Mouse (Mus musculus): ENCODE measurements around the gene Syt12. TPM values are rescaled to one million over a fixed set of nuclear protein-coding genes. Genes with fewer than 3 reads are reported as not detected.
"Not testable (repeated sequence)": the region's sequence is repeated elsewhere in the genome, so short reads cannot be mapped to it uniquely, and the experiment has no call there.

Gene Syt12
- total RNA-seq, 2 experiments from 2014 or later, result 4.4 to 5.3 TPM

DNA sequence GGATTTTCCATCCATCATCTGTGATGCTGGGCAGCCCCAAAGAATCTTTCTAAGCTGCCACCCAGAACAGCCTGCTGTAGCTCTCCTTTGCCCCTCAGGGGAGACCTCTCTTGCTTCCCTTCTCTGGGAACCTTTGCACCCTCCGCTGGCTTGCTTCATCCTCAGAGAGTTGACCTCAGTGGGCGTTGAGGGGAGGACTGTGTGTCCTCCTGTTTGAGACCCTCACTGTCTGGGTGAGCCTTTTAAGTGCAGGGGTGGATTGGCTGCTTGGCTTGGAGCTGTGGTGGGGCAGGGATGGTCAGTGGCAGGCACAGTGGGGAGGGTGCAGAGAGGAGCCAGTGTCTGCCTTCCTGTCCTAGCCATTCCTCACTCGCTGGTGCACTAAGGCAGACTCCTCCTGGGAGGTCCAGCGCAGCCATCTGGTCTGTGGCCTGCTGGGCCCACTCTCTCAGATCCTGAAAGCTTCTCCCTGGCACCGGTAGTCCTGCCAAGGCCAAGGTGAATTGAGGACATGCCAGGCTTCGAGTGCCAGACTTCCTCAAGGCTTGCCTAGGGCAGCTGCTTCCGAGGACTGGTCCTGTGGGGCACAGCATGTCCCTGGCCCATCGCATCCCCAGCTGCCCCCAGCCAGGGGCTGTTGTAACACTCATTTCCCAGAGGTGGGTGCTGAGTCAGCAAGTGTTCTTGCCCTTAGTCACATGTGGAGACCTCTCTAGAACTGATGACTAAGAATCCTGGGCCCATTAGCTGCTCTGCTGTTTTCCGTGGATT, 15.5 kb upstream of the Syt12 start:
- DNase-seq, result peak; percentile 94
- intact Hi-C loops (cut with DNase I), result no loop called here

- DNase-seq, result no peak
- intact Hi-C loops (cut with DNase I), result no loop called here
Measured at GRCm38 (mm10) chr19:4491080-4491695, 13.9 kb upstream of the Syt12 start.

DNA sequence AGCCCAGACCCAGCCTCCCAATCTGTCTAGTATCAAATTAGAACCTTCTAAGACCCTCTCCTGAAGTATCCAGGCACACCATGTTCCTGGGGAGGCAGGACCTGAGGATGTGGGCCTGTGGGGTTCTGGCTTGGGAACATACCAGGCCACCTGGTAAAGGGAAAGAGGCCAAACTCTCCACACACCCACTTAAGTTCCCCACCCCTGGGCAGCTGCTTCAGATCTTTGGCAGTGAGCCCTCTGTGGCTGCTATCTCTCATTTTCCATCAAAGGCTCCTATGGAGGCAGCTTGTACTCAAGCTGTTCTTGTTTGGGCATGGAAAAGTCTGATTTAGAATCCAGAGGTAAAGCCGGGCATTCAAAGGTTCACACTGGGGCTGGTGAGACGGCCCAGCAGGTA, 10.6 kb upstream of the Syt12 start:
- intact Hi-C loops (cut with DNase I), result no loop called here
- DNase-seq, result peak; percentile 36

DNA sequence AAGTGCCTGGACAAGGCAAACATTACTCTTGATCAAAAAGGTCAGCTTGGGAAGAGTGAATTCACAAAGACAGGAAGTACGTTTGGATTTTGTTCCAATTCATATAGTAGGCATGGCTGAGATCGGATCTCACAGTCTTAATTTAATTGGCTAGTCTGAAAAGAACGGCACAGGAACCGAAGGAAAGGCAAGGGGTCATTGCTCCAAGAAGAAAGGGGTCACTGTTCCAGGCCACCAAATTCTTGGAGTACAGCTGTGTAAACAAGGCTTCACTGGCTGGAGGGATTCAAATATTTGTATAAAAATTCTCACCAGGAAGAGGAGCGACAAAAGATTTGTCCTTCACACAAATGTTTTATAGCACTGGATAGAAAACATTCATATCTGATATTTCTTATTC, 7.8 kb upstream of the Syt12 start:
- intact Hi-C loops (cut with DNase I), result no loop called here

DNA sequence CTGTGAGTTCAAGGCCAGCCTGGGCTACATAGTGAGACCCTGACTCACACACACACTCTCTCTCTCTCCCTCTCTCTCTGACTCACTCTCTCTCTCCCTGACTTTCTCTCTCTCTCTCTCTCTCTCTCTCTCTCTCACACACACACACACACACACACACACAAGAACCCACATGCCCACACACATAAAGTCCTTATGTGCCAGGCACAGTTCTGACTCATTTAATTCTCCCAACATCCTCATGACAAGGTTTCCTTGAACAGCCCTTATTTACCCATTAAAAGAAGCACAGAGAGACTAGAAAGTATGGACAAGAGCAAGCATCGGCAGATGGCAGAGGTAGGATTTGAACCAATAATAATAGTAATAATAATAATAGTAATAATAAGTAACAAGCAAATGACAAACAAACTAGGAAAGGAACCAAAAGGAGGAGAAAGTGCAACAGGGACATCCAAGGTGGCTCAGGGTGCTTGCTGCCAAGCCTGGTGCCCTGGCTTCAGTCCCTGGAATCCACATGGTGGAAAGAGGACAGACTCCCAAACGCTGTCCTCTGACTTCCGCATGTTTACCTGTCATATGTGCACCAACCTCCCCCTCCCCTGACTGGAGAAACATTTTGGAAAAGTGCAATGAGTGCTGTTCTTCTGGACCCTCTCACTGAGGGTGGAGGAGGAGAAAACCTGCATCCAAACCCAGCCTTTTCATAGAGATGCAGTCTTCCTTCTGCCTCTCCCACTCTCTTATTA, 5.0 kb upstream of the Syt12 start:
- intact Hi-C loops (cut with DNase I), result no loop called here
- DNase-seq, result no peak

More for the DNA sequence above, 7.8 kb upstream of the Syt12 start:
- no peak for DNase-seq

- no peak for DNase-seq
- intact Hi-C loops (cut with DNase I), result no loop called here
Measured at GRCm38 (mm10) chr19:4481326-4481725, 4.1 kb upstream of the Syt12 start.

GRCm38 (mm10) chr19:4480041-4480440, 2.8 kb upstream of the Syt12 start:
- intact Hi-C loops (cut with DNase I), result no loop called here
- no peak for DNase-seq

DNA sequence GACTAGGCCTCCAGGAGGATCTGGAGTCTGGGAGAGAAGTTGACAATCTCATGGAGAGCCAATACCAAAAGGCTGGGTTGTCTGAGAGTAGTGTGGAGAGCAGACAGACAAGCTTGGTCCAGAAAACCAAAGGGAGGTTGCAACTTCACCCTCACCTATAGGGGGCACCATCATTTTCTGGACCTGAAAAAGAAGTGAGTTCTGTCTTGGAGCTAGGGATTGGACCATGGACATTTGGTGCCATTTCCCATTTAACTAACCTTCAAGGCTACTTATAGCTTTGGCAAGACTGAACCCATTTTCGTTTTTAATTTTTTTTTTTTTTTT, 906 bp upstream of the Syt12 start:
- intact Hi-C loops (cut with DNase I), result no loop called here
- DNase-seq, result no peak

DNA sequence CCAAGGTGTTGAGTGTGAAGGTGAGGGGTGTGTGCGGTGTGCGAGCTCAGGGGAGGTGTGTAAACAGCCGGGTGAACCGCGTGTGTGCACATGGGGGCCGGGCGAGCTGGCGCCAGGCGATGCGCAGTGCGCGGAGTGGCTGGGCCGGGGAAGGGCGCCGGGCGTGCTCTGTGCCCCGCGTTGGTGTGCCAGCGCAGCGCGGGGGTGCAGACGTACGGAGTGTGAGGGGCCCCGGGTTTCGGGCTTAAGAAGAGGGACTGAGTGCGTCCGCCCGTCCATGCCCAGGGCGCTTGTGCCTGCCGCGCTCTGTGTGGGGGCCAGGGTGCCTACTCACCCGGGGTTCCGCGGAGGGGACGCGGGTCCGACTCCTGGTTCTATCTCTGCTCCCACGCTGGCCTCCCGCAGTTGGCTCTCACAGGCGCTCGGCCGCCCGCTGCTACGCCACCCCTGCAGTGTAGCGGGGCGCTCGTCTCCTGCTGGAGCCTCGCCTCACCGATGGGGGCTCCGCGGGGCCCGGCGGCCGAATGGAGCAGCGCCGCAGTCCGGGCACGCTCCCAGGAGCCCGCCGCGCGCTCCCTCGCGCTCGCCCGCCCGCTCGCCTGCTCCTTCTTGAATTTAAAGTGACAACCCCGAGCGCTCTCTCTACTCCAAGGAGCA, 518 bp downstream of the Syt12 start:
- peak; percentile 51 for DNase-seq
- intact Hi-C loops (cut with DNase I), result no loop called here

GRCm38 (mm10) chr19:4475224-4475925, 1.9 kb downstream of the Syt12 start:
- intact Hi-C loops (cut with DNase I), result no loop called here
- DNase-seq, result no peak

- DNase-seq, result no peak
- intact Hi-C loops (cut with DNase I), result no loop called here
Measured at GRCm38 (mm10) chr19:4474739-4475138, 2.5 kb downstream of the Syt12 start.

DNA sequence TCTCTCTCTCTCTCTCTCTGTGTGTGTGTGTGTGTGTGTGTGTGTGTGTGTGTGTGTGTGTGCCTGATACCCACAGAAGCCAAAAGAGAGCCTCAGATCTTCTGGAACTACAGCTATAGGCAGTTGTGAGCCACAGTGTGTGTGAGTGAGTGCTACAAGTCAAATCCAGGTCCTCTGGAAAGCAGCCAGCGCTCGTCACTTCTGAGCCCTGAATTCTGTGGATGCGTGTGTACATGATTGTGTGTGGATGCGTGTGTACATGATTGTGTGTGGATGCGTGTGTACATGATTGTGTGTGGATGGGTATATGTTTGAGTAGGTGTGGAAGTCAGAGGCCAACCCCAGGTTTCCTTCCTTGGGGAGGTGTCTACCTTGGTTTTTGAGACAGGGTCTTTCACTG, 3.7 kb downstream of the Syt12 start:
- intact Hi-C loops (cut with DNase I), result no loop called here
- DNase-seq, result no peak

DNA sequence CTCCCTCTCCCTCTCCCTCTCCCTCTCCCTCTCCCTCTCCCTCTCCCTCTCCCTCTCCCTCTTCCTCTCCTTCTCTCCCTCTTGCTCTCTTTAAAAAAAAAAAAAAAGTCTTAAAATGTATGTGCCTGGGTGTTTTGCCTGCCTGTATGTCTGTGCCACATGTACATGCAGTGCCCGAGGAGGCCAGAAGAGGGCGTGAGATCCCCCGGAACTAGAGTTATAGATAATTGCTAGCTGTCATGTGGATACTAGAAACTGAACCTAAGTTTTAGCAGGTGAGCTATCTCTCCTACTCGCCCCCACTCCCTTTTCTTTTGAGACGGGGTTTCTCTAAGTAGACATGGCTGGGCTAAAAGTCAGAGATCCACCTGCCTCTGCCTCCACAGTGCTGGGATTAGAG, 8.9 kb downstream of the Syt12 start:
- intact Hi-C loops (cut with DNase I), result no loop called here
- peak; percentile 29 for DNase-seq

GRCm38 (mm10) chr19:4464666-4465065, 12.6 kb downstream of the Syt12 start:
- intact Hi-C loops (cut with DNase I), result no loop called here
- DNase-seq, result no peak

DNA sequence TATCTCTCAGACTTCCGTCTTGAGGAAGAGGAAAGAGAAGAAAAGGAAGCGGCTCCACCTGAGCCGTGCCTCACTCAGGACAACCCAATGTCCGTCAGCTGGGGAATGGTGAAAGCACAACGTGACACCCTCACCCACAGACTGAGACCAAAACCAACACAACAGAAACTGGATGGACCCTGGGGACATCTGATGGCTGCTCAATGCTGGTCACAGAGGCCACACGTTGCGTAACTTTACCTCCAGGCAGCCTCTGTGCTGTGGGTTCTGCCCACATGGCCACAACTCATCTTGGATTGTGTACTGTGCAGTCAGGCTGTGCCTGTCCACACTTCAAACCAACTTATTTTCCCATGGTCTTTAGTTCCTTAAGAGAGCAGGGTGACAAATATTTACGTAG, 15.3 kb downstream of the Syt12 start:
- intact Hi-C loops (cut with DNase I), result no loop called here
- no peak for DNase-seq

GRCm38 (mm10) chr19:4456227-4456626, 21.0 kb downstream of the Syt12 start:
- DNase-seq, result peak; percentile 59
- intact Hi-C loops (cut with DNase I), result no loop called here

DNA sequence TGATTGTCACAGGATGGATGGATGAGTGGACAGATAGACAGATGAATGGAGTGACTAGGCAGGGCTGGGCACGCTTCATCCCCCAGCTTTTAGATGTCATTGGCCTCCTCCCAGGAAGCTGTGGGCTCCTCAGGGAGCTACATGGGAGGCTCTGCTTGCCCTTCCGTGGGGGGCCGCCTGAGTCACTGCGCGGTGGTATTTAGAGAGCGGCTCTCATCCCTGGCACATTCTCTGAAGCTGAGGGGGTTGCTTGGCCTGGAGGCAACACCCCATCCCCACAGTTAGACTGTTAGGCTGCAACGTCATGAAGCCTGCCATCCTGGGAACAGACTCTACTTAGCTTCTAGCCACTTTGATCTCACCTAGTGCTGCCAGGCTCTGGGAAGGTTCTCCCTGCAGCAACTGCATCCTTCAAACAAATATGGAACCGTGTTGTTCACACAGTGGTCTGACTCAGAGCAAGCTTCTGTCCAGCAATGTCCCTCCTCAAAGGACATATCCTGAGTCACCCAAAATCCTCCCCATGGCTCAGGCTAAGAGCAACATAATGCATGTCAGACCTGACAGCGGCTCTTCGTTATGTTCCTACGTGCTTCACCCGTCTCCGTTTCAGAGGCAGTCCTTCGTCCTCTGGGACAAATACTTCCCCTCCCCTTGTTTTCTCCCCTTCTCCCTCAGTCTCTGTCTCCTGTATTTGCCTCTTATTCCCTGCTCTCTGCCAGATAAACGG, 22.0 kb downstream of the Syt12 start:
- intact Hi-C loops (cut with DNase I), result no loop called here
- no peak for DNase-seq

DNA sequence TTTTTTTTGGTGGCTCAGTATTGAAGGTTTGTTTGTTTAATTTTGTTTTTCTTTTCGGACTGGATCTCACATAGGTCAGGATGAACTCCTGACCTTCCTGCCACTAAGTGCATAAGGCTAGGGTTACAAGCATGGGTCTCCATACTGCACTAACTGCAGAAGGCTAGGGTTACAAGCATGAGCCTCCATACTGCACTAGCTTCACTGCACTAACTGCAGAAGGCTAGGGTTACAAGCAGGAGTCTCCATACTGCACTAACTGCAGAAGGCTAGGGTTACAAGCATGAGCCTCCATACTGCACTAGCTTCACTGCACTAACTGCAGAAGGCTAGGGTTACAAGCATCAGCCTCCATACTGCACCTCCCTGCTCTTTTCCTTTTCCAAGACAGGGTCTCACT, 23.2 kb downstream of the Syt12 start:
- intact Hi-C loops (cut with DNase I); DNase-seq: not testable (repeated sequence)

DNA sequence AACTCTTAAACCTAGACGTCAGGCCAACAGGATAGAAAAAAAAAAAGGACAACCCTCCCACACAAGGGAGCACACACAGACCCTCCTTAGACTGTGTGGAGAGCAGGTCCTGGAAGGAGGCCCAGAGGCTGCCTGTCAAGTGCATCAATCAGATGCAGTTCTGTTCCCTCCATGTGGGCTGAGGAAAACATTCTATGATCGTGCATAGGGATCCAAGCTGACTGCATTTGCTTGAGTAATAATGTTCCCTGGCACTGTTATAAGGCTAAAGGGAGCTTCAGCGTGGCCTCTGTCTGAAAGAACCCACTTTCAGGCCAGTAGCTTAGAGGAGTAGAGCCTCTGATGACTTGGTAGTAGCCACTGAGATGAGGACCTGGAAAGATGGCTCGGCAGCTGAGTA, 24.7 kb downstream of the Syt12 start:
- intact Hi-C loops (cut with DNase I), result no loop called here
- DNase-seq, result no peak

- intact Hi-C loops (cut with DNase I), result no loop called here
- no peak for DNase-seq
Measured at GRCm38 (mm10) chr19:4451965-4452364, 25.3 kb downstream of the Syt12 start.
